Mouse (Mus musculus) kidney, embryonic 15.5 days (tissue): ENCODE results near the gene Samd14. TPM values are rescaled to one million over a fixed set of nuclear protein-coding genes. Genes with fewer than 3 reads are reported as not detected.

ENCODE experiments used
- ATAC-seq: fragments of 200-750 bp; cut with Nextera tagmentation; replicated peaks from 2 replicates; pipeline ENCODE4 v1.8.0; 2017; ENCODE audit warnings: moderate TSS enrichment; ENCODE audit not compliant: low FRiP score
- H3K27ac ChIP-seq: fragments of 300-500 bp; sonication (generic); 2 replicates; pipeline ENCODE4 v1.5.1; 2015; ENCODE audit warnings: mild to moderate bottlenecking, inconsistent platforms
- H3K27me3 ChIP-seq: fragments of 300-500 bp; sonication (generic); 2 replicates; pipeline ENCODE4 v1.6.1; 2015; ENCODE audit warnings: inconsistent platforms
- H3K36me3 ChIP-seq: fragments of 300-500 bp; sonication (generic); 2 replicates; pipeline ENCODE4 v1.6.1; 2015; ENCODE audit warnings: inconsistent platforms
- H3K4me1 ChIP-seq: fragments of 300-500 bp; sonication (generic); 2 replicates; pipeline ENCODE4 v1.6.1; 2015; ENCODE audit warnings: inconsistent platforms
- H3K4me2 ChIP-seq: fragments of 300-500 bp; sonication (generic); 2 replicates; pipeline ENCODE4 v1.6.1; 2015; ENCODE audit warnings: moderate library complexity, mild to moderate bottlenecking, inconsistent platforms
- H3K4me3 ChIP-seq: fragments of 300-500 bp; sonication (generic); replicated peaks from 2 replicates; pipeline ENCODE4 v1.5.1; 2015; ENCODE audit warnings: mild to moderate bottlenecking, inconsistent platforms
- H3K9ac ChIP-seq: fragments of 300-500 bp; sonication (generic); 2 replicates; pipeline ENCODE4 v1.6.1; 2015; ENCODE audit warnings: mild to moderate bottlenecking, inconsistent platforms
- H3K9me3 ChIP-seq: fragments of 300-500 bp; sonication (generic); replicated peaks from 2 replicates; pipeline ENCODE4 v1.6.1; 2016; ENCODE audit warnings: inconsistent platforms
- WGBS: fragments of 180-500 bp; shearing (Covaris S2); methylation state at CpG from one replicate; pipeline ENCODE4 v1.1.7; 2015; ENCODE audit warnings: mixed read lengths; 5-methylcytosine and 5-hydroxymethylcytosine counted together
- polyA plus RNA-seq: library from polyadenylated mRNA; unstranded; fragments of >200 nt; fragmentation: Nextera tagmentation; extraction: Ambion mirVana; gene quantifications from 2 replicates; pipeline ENCODE4 v1.2.1, GENCODE M21; 2015

The Samd14 gene
- polyA plus RNA-seq, 1 experiment from 2014 or later, result 21.2 TPM

DNA sequence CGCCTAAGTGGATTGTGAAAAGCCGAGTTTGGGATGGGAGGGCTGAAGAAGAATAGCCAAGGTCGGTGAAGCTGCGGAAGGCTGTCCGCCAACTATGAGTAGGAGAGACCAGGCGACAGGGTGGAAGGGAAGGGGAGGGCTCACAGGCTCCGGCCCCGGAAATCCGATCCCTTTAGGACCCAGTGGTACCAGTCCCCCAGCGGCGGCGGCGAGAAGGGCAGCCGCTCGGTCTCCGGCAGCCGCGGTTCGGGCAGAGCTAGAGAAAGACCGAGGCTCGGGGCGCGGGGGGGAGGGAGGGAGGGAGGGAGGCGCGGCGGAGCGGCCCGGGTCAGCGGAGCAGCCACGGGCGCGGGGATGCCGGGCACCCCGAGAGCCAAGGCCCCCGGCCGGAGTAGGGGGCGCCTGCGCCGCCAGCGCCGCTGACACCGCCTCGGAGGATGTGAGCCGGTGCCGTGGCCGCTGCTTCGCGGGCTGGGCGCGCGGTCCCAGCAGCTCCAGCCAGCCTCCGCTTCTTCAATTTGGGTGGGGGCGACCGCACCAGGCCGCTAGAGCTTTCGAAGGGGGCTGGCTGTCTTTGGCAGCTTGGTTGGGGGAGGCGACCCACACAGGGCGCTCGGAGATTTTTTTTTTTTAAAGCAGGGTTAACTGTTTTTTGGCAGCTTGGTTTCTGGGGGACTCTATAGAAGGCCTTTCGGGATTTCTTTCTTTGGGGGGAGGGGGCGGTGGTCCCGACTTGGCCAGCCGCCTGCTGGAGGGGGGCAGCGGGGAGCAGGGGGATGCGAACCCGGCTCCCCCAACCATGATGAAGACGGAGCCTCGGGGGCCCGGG lies 18.7 kb upstream of the Samd14 start, which contains the start of gene Ppp1r9b:
TSS of gene Ppp1r9b (plus strand) at position 287 of the 829 bp plus-strand sequence.
- H3K4me3 ChIP-seq, result peak within 1 kb of the TSS; percentile 88
- H3K4me1 ChIP-seq, result peaks cover 84% of the 10 kb centered on the region
- peak within 1 kb of the TSS; percentile 98 for H3K4me2 ChIP-seq
- peak within 1 kb of the TSS; percentile 96 for H3K27ac ChIP-seq
- H3K36me3 ChIP-seq, result peaks cover 10% of the 10 kb centered on the region; the same call in 1 of the 2 replicates
- no peaks in the 10 kb centered on the region for H3K27me3 ChIP-seq
- H3K9me3 ChIP-seq, result no peaks in the 10 kb centered on the region
- under 1% methylated on average over 66 of the region's 69 CpGs for WGBS
- peak; percentile 80 for ATAC-seq
- peak within 1 kb of the TSS; percentile 86 for H3K9ac ChIP-seq

GRCm38 (mm10) chr11:94991641-94992479 lies 17.8 kb upstream of the Samd14 start:
- ATAC-seq, result no peak
- Histone ChIP-seq H3K36me3 (peaks cover 19% of the 10 kb centered on the region), H3K4me1 (peaks cover 86% of the 10 kb centered on the region), H3K9me3 (no peaks in the 10 kb centered on the region), H3K27me3 (no peaks in the 10 kb centered on the region), H3K9ac (peak overlapping the region; percentile 86), H3K27ac (peak overlapping the region; percentile 96), H3K4me2 (peak overlapping the region; percentile 98), H3K4me3 (peak overlapping the region; percentile 88)
- WGBS, result under 1% methylated on average over 96 of the region's 99 CpGs

DNA sequence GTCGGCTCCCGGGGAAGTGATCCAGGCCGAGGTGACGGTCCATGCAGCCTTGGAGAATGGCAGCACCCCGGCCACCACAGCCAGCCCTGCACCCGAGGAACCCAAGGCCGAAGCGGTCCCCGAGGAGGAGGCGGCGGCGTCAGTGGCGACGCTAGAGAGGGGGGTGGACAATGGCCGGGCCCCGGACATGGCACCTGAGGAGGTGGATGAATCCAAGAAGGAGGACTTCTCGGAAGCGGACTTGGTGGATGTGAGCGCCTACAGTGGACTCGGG lies 17.3 kb upstream of the Samd14 start:
- Histone ChIP-seq H3K27me3 (no peaks in the 10 kb centered on the region), H3K4me3 (peak overlapping the region; percentile 88), H3K9ac (peak overlapping the region; percentile 86), H3K4me1 (peaks cover 80% of the 10 kb centered on the region), H3K9me3 (no peaks in the 10 kb centered on the region), H3K36me3 (peaks cover 25% of the 10 kb centered on the region), H3K27ac (peak overlapping the region; percentile 96), H3K4me2 (peak overlapping the region; percentile 98)
- ATAC-seq, result no peak
- under 1% methylated on average over 20 of the region's 20 CpGs for WGBS

DNA sequence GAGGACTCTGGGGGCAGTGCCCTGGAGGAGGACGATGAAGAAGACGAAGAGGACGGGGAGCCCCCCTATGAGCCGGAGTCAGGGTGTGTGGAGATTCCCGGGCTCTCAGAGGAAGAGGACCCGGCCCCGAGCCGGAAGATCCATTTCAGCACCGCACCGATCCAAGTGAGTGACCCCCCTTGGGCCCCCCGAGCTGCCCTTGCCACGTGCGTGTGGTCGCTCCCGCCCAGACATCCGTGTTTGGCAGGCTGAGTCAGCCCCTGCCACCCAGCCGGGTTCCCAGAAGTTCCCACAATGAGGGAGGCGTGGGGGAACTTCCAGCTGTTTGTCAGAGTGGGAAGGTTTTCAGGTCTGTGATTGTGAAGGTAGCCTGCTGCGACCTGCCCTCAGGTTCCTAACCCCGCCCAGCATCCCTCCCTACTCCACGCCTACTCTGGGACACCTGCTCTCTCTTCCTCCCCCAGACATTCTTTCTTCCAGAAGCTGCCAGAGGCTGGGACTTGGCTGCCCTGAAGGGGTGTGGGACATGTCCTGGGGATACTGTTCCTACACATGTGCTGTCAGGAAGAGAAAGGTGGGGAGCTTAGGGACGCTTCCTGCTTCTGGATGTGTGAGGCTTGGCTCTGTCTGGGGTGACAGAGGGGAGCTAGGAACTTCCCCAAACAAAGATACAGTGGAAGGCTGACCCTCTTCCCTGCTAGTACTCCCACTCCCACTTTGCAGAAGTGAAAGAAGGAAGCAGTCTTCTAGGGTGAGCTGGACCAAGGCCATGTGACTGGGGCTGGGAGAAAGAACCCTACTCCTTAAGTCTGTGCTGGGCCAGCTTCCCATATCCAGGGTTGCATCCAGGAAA lies 16.7 kb upstream of the Samd14 start:
- 0 out of 2 replicates have a peak, but pooled peaks have one; percentile 22 for ATAC-seq
- no peaks in the 10 kb centered on the region for H3K27me3 ChIP-seq
- peaks cover 30% of the 10 kb centered on the region for H3K36me3 ChIP-seq
- peaks cover 75% of the 10 kb centered on the region for H3K4me1 ChIP-seq
- peak overlapping the region; percentile 96 for H3K27ac ChIP-seq
- peak overlapping the region; percentile 88 for H3K4me3 ChIP-seq
- peak overlapping the region; percentile 98 for H3K4me2 ChIP-seq
- H3K9me3 ChIP-seq, result no peaks in the 10 kb centered on the region
- under 1% methylated on average over 22 of the region's 22 CpGs for WGBS
- H3K9ac ChIP-seq, result peak overlapping the region; percentile 86

GRCm38 (mm10) chr11:94994208-94994814 lies 15.4 kb upstream of the Samd14 start:
- Histone ChIP-seq H3K4me1 (peaks cover 69% of the 10 kb centered on the region), H3K27ac (no peak overlapping the region)
- WGBS, result 34% methylated on average over 10 of the region's 10 CpGs

GRCm38 (mm10) chr11:94994947-94995772 lies 14.5 kb upstream of the Samd14 start:
- Histone ChIP-seq H3K9ac (peak overlapping the region; percentile 86; the same call in 1 of the 2 replicates), H3K36me3 (peaks cover 52% of the 10 kb centered on the region), H3K9me3 (no peaks in the 10 kb centered on the region), H3K4me2 (peak overlapping the region; percentile 98), H3K27ac (no peak overlapping the region), H3K27me3 (no peaks in the 10 kb centered on the region), H3K4me1 (peaks cover 71% of the 10 kb centered on the region), H3K4me3 (peak overlapping the region; percentile 88)
- no peak for ATAC-seq
- WGBS, result 75% methylated on average over 11 of the region's 11 CpGs

More at GRCm38 (mm10) chr11:94994208-94994814, 15.4 kb upstream of the Samd14 start:
- H3K36me3 ChIP-seq, result peaks cover 44% of the 10 kb centered on the region
- H3K9ac ChIP-seq, result peak overlapping the region; percentile 86
- H3K9me3 ChIP-seq, result no peaks in the 10 kb centered on the region
- H3K4me2 ChIP-seq, result peak overlapping the region; percentile 98
- no peak for ATAC-seq
- H3K4me3 ChIP-seq, result peak overlapping the region; percentile 88
- H3K27me3 ChIP-seq, result no peaks in the 10 kb centered on the region

- ATAC-seq, result no peak
- Histone ChIP-seq H3K36me3 (peaks cover 60% of the 10 kb centered on the region), H3K27ac (no peak overlapping the region), H3K9me3 (no peaks in the 10 kb centered on the region), H3K9ac (no peak overlapping the region), H3K27me3 (no peaks in the 10 kb centered on the region), H3K4me1 (peaks cover 75% of the 10 kb centered on the region), H3K4me2 (peak overlapping the region; percentile 98; the same call in 1 of the 2 replicates), H3K4me3 (no peak overlapping the region)
- WGBS, result 73% methylated on average over 8 of the region's 8 CpGs
Measured at GRCm38 (mm10) chr11:94996101-94996500, 13.6 kb upstream of the Samd14 start.

DNA sequence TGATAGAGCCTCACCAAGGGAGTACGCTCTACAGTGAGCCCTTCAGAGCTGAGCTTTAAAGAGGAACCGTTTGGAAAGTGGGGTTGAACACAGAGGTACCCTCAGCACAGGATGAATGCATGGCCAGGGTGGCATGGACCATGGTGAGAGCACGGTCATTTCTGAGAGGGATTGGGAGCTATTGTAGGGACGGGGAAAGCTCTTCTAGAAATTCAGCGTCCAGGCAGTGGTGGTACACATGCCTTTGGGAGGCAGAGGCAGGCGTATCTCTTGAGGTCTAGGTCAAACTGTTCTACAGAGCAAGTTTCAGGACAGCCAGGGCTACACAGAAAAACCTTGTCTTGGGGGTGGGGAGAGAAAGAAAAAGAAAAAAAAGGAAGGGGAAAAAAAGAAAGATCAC lies 12.7 kb upstream of the Samd14 start:
- no peak overlapping the region for H3K4me2 ChIP-seq
- H3K9ac ChIP-seq, result no peak overlapping the region
- no peak overlapping the region for H3K27ac ChIP-seq
- no peak overlapping the region for H3K4me3 ChIP-seq
- no peaks in the 10 kb centered on the region for H3K27me3 ChIP-seq
- H3K9me3 ChIP-seq, result no peaks in the 10 kb centered on the region
- ATAC-seq, result no peak
- H3K4me1 ChIP-seq, result peaks cover 80% of the 10 kb centered on the region
- H3K36me3 ChIP-seq, result peaks cover 69% of the 10 kb centered on the region
- WGBS, result 91% methylated on average over 6 of the region's 6 CpGs

- WGBS, result 48% methylated on average over 5 of the region's 5 CpGs
- Histone ChIP-seq H3K4me1 (peaks cover 74% of the 10 kb centered on the region), H3K36me3 (peaks cover 75% of the 10 kb centered on the region), H3K4me2 (no peak overlapping the region), H3K9ac (no peak overlapping the region), H3K27me3 (no peaks in the 10 kb centered on the region), H3K9me3 (no peaks in the 10 kb centered on the region), H3K27ac (no peak overlapping the region), H3K4me3 (no peak overlapping the region)
- no peak for ATAC-seq
Measured at GRCm38 (mm10) chr11:94997596-94997995, 12.1 kb upstream of the Samd14 start.

GRCm38 (mm10) chr11:94998041-94998531 lies 11.6 kb upstream of the Samd14 start:
- Histone ChIP-seq H3K27ac (no peak overlapping the region), H3K4me1 (peaks cover 69% of the 10 kb centered on the region), H3K4me3 (no peak overlapping the region), H3K9me3 (no peaks in the 10 kb centered on the region), H3K27me3 (no peaks in the 10 kb centered on the region), H3K36me3 (peaks cover 80% of the 10 kb centered on the region), H3K4me2 (no peak overlapping the region), H3K9ac (no peak overlapping the region)
- no peak for ATAC-seq
- WGBS, result 82% methylated on average over 16 of the region's 16 CpGs
